Mouse (Mus musculus): ENCODE measurements around the gene Ascc2. TPM values are rescaled to one million over a fixed set of nuclear protein-coding genes. Genes with fewer than 3 reads are reported as not detected.

Gene Ascc2
- polyA plus RNA-seq, 2 experiments: 10.0 to 15.0 TPM

- H3K4me1 ChIP-seq (replicated peaks; ENCODE audit: control insufficient read depth in 2 of 2, insufficient read depth in 2 of 2, low read length in 1 of 2): peaks cover 20 to 22% of the 10 kb centered on the region in 2 experiments
- TF ChIP-seq EP300 (IDR thresholded peaks at IDR 0.05; ENCODE audit: low read depth) (no peak), CTCF (IDR thresholded peaks at IDR 0.05; ENCODE audit: low read depth) (no peak)
- ATAC-seq (ENCODE audit: insufficient read depth): no peak
- no peak overlapping the region for H3K9ac ChIP-seq (replicated peaks)
- DNase-seq (ENCODE audit: low read depth in 3 of 3, low spot score in 3 of 3): no peak
- WGBS (ENCODE audit: insufficient replicate concordance): 92% methylated on average over 11 of the region's 11 CpGs
- H3K4me3 ChIP-seq (ENCODE audit: insufficient read depth in 1 of 2, low read depth in 2 of 2, low read length in 2 of 2): no peak overlapping the region
- no peak overlapping the region for H3K27ac ChIP-seq
- H3K4me2 ChIP-seq (ENCODE audit: low read depth): no peak overlapping the region
- peaks cover 10% of the 10 kb centered on the region for H3K36me3 ChIP-seq (replicated peaks; ENCODE audit: control insufficient read depth, insufficient read depth, low read depth)
- H3K9me3 ChIP-seq (ENCODE audit: control insufficient read depth, low read length): no peaks in the 10 kb centered on the region
- no peaks in the 10 kb centered on the region for H3K27me3 ChIP-seq (ENCODE audit: control insufficient read depth, insufficient read depth, low read length)
Observed at GRCm38 (mm10) chr11:4662496-4662878, 24.9 kb downstream of the Ascc2 start.

- no peak overlapping the region for H3K4me2 ChIP-seq (ENCODE audit: low read depth)
- H3K27me3 ChIP-seq (ENCODE audit: control insufficient read depth, insufficient read depth, low read length): no peaks in the 10 kb centered on the region
- H3K9ac ChIP-seq (replicated peaks): no peak overlapping the region
- peaks cover 6 to 10% of the 10 kb centered on the region in 2 experiments for H3K4me1 ChIP-seq (replicated peaks; ENCODE audit: control insufficient read depth in 2 of 2, insufficient read depth in 2 of 2, low read length in 1 of 2)
- peaks cover 10% of the 10 kb centered on the region for H3K36me3 ChIP-seq (replicated peaks; ENCODE audit: control insufficient read depth, insufficient read depth, low read depth)
- TF ChIP-seq CTCF (IDR thresholded peaks at IDR 0.05; ENCODE audit: low read depth): no peak
- no peak for TF ChIP-seq EP300 (IDR thresholded peaks at IDR 0.05; ENCODE audit: low read depth)
- H3K9me3 ChIP-seq (ENCODE audit: control insufficient read depth, low read length): no peaks in the 10 kb centered on the region
- WGBS (ENCODE audit: insufficient replicate concordance): 82% methylated on average over 4 of the region's 4 CpGs
- no peak overlapping the region for H3K27ac ChIP-seq
- no peak overlapping the region for H3K4me3 ChIP-seq (ENCODE audit: insufficient read depth in 1 of 2, low read depth in 2 of 2, low read length in 2 of 2)
- DNase-seq (ENCODE audit: low read depth in 3 of 3, low spot score in 3 of 3): no peak
- no peak for ATAC-seq (ENCODE audit: insufficient read depth)
Observed at GRCm38 (mm10) chr11:4671736-4672135, 34.2 kb downstream of the Ascc2 start.

GRCm38 (mm10) chr11:4674593-4674992, 37.0 kb downstream of the Ascc2 start:
- no peak overlapping the region for H3K27ac ChIP-seq
- 67% methylated on average over 1 of the region's 1 CpGs for WGBS (ENCODE audit: insufficient replicate concordance)

GRCm38 (mm10) chr11:4675126-4675562, 37.6 kb downstream of the Ascc2 start:
- no peaks in the 10 kb centered on the region for H3K9me3 ChIP-seq (ENCODE audit: control insufficient read depth, low read length)
- TF ChIP-seq CTCF (IDR thresholded peaks at IDR 0.05; ENCODE audit: low read depth) (no peak), EP300 (IDR thresholded peaks at IDR 0.05; ENCODE audit: low read depth) (no peak)
- H3K27me3 ChIP-seq (ENCODE audit: control insufficient read depth, insufficient read depth, low read length): no peaks in the 10 kb centered on the region
- no peak overlapping the region for H3K4me2 ChIP-seq (ENCODE audit: low read depth)
- H3K4me1 ChIP-seq (replicated peaks; ENCODE audit: control insufficient read depth in 2 of 2, insufficient read depth in 2 of 2, low read length in 1 of 2): peaks cover 17 to 20% of the 10 kb centered on the region in 2 experiments
- peaks cover 10% of the 10 kb centered on the region for H3K36me3 ChIP-seq (replicated peaks; ENCODE audit: control insufficient read depth, insufficient read depth, low read depth)
- no peak for ATAC-seq (ENCODE audit: insufficient read depth)
- no peak overlapping the region for H3K27ac ChIP-seq
- no peak overlapping the region for H3K4me3 ChIP-seq (ENCODE audit: insufficient read depth in 1 of 2, low read depth in 2 of 2, low read length in 2 of 2)
- no peak overlapping the region for H3K9ac ChIP-seq (replicated peaks)
- DNase-seq (ENCODE audit: low read depth in 3 of 3, low spot score in 3 of 3): no peak
- WGBS (ENCODE audit: insufficient replicate concordance): 76% methylated on average over 6 of the region's 6 CpGs

More at GRCm38 (mm10) chr11:4674593-4674992, 37.0 kb downstream of the Ascc2 start:
- no peak overlapping the region for H3K4me3 ChIP-seq (ENCODE audit: insufficient read depth in 1 of 2, low read depth in 2 of 2, low read length in 2 of 2)
- TF ChIP-seq CTCF (IDR thresholded peaks at IDR 0.05; ENCODE audit: low read depth): no peak
- TF ChIP-seq EP300 (IDR thresholded peaks at IDR 0.05; ENCODE audit: low read depth): no peak
- ATAC-seq (ENCODE audit: insufficient read depth): no peak
- no peak for DNase-seq (ENCODE audit: low read depth in 3 of 3, low spot score in 3 of 3)
- peaks cover 17 to 20% of the 10 kb centered on the region in 2 experiments for H3K4me1 ChIP-seq (replicated peaks; ENCODE audit: control insufficient read depth in 2 of 2, insufficient read depth in 2 of 2, low read length in 1 of 2)
- no peaks in the 10 kb centered on the region for H3K9me3 ChIP-seq (ENCODE audit: control insufficient read depth, low read length)
- peaks cover 10% of the 10 kb centered on the region for H3K36me3 ChIP-seq (replicated peaks; ENCODE audit: control insufficient read depth, insufficient read depth, low read depth)
- H3K4me2 ChIP-seq (ENCODE audit: low read depth): no peak overlapping the region
- H3K9ac ChIP-seq (replicated peaks): no peak overlapping the region
- H3K27me3 ChIP-seq (ENCODE audit: control insufficient read depth, insufficient read depth, low read length): no peaks in the 10 kb centered on the region

GRCm38 (mm10) chr11:4675693-4676092, 38.1 kb downstream of the Ascc2 start:
- no peak for ATAC-seq (ENCODE audit: insufficient read depth)
- Histone ChIP-seq H3K9me3 (ENCODE audit: control insufficient read depth, low read length) (no peaks in the 10 kb centered on the region), H3K36me3 (replicated peaks; ENCODE audit: control insufficient read depth, insufficient read depth, low read depth) (peaks cover 10% of the 10 kb centered on the region)

More at GRCm38 (mm10) chr11:4675693-4676092, 38.1 kb downstream of the Ascc2 start:
- Histone ChIP-seq H3K4me2 (ENCODE audit: low read depth) (no peak overlapping the region), H3K4me3 (ENCODE audit: insufficient read depth in 1 of 2, low read depth in 2 of 2, low read length in 2 of 2) (no peak overlapping the region), H3K9ac (replicated peaks) (no peak overlapping the region), H3K27ac (peak overlapping the region; percentile 88), H3K4me1 (replicated peaks; ENCODE audit: control insufficient read depth in 2 of 2, insufficient read depth in 2 of 2, low read length in 1 of 2) (peaks cover 17 to 20% of the 10 kb centered on the region in 2 experiments), H3K27me3 (ENCODE audit: control insufficient read depth, insufficient read depth, low read length) (no peaks in the 10 kb centered on the region)
- no peak for DNase-seq (ENCODE audit: low read depth in 3 of 3, low spot score in 3 of 3)
- TF ChIP-seq EP300 (IDR thresholded peaks at IDR 0.05; ENCODE audit: low read depth) (no peak), CTCF (IDR thresholded peaks at IDR 0.05; ENCODE audit: low read depth) (no peak)
- 86% methylated on average over 6 of the region's 6 CpGs for WGBS (ENCODE audit: insufficient replicate concordance)

Data from liver, embryonic 14.5 days (tissue).